ENCODE assay signal across 10 mouse cellular contexts in the genomic region with DNA sequence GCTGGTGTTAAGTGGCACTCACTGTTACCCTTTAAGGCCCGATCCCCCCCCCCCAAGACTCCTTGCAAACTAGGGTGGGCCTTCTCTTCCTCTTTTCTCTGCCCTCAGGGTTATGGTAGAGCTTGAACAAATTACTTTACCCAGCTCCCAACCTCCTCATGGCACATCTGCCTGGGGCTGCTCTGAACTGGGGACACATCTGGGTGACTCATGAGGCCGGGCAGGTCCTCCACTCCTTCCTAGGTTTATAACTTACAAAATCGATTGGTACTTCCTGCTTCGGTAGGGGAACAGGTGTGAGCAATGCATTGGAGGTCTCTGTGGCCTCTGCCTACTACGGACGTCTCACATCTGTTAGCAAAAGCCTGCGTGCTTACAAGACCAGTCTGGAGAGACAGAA. TPM values are rescaled to one million over a fixed set of nuclear protein-coding genes. Genes with fewer than 3 reads are reported as not detected.
A peak's percentile ranks its signal among the peaks of the same experiment; 100 is the strongest.
DNase-seq lines count a peak whose midpoint lies in the region; ATAC-seq lines count a peak whose summit lies in the region.
"Had no signal": no experiment of that assay in that cellular context is flagged by ENCODE, and none has a peak within 500 bp of the region (broad histone marks: within the 10 kb centered on the region; RNA-seq: fewer than 3 reads in every experiment).

No protein-coding gene starts in this region.

- no peak for DNase-seq in heart, adult 18-20 months
- DNase-seq in B cell, adult 2 months = peak; percentile 12 to 23
- no peak for DNase-seq in forebrain, embryonic 14.5 days (ENCODE audit: low spot score)
- DNase-seq in layer of hippocampus, adult 18-20 months (ENCODE audit: low spot score in 2 of 2) = no peak
- no peak for DNase-seq in T-cell, adult 2 months (ENCODE audit: low spot score)
- DNase-seq: cerebellum, postnatal 10 days had no signal

- peak overlapping the region; percentile 93 for H3K4me2 ChIP-seq in heart, embryonic 11.5 days
- H3K4me2 ChIP-seq in forebrain, embryonic 14.5 days (ENCODE audit: low read length) = peak overlapping the region; percentile 78
- H3K4me2 ChIP-seq in liver, embryonic 15.5 days = peak overlapping the region; percentile 89

- peaks cover 58% of the 10 kb centered on the region for H3K4me1 ChIP-seq in heart, embryonic 11.5 days (ENCODE audit: control insufficient read depth, insufficient read depth, low read length)
- peaks cover 37% of the 10 kb centered on the region for H3K4me1 ChIP-seq in forebrain, embryonic 14.5 days (ENCODE audit: control insufficient read depth, insufficient read depth, low read length)
- H3K4me1 ChIP-seq in liver, embryonic 15.5 days (replicated peaks) = peaks cover 82% of the 10 kb centered on the region

- WGBS in heart, embryonic 11.5 days (ENCODE audit: insufficient replicate concordance) = 82% methylated on average over 7 of the region's 7 CpGs
- 82% methylated on average over 7 of the region's 7 CpGs for WGBS in forebrain, embryonic 14.5 days
- 61% methylated on average over 7 of the region's 7 CpGs for WGBS in liver, embryonic 15.5 days (ENCODE audit: insufficient replicate concordance)

- no peak overlapping the region for H3K9ac ChIP-seq in heart, embryonic 11.5 days (ENCODE audit: low read depth, low read length)
- H3K9ac ChIP-seq in forebrain, embryonic 14.5 days (ENCODE audit: low read length) = no peak overlapping the region
- H3K9ac ChIP-seq in liver, embryonic 15.5 days = peak overlapping the region; percentile 96

- H3K9me3 ChIP-seq in heart, embryonic 11.5 days (replicated peaks; ENCODE audit: control insufficient read depth, low read length) = no peaks in the 10 kb centered on the region
- H3K9me3 ChIP-seq in forebrain, embryonic 14.5 days (replicated peaks; ENCODE audit: control insufficient read depth, low read length) = no peaks in the 10 kb centered on the region
- H3K9me3 ChIP-seq in liver, embryonic 15.5 days (replicated peaks) = no peaks in the 10 kb centered on the region

- no peaks in the 10 kb centered on the region for H3K27me3 ChIP-seq in heart, embryonic 11.5 days (ENCODE audit: control insufficient read depth, insufficient read depth, low read length)
- H3K27me3 ChIP-seq in forebrain, embryonic 14.5 days (replicated peaks; ENCODE audit: control insufficient read depth, insufficient read depth, low read length) = no peaks in the 10 kb centered on the region
- H3K27me3 ChIP-seq in liver, embryonic 15.5 days = no peaks in the 10 kb centered on the region

- H3K36me3 ChIP-seq in heart, embryonic 11.5 days (ENCODE audit: control insufficient read depth, insufficient read depth, low read length) = no peaks in the 10 kb centered on the region
- H3K36me3 ChIP-seq in forebrain, embryonic 14.5 days (ENCODE audit: control insufficient read depth, insufficient read depth, low read length) = no peaks in the 10 kb centered on the region
- H3K36me3 ChIP-seq in liver, embryonic 15.5 days (replicated peaks) = peaks cover 63% of the 10 kb centered on the region

- ATAC-seq in heart, embryonic 11.5 days (replicated peaks; ENCODE audit: insufficient number of reproducible peaks, low FRiP score, low TSS enrichment) = no peak
- no peak for ATAC-seq in forebrain, embryonic 14.5 days
- no peak for ATAC-seq in liver, embryonic 15.5 days (ENCODE audit: insufficient read depth)
- no peak for ATAC-seq in megakaryocyte progenitor cell, adult 5-6 weeks (replicated peaks; ENCODE audit: poor library complexity)
- ATAC-seq: CD4-positive, CD25-positive, alpha-beta regulatory T cell, adult 4 months had no signal

- H3K27ac ChIP-seq in heart, embryonic 11.5 days (ENCODE audit: low read depth, low read length) = no peak overlapping the region
- H3K27ac ChIP-seq in forebrain, embryonic 14.5 days (ENCODE audit: low read depth, low read length) = no peak overlapping the region
- H3K27ac ChIP-seq in liver, embryonic 15.5 days (replicated peaks) = peak overlapping the region; percentile 86

- H3K4me3 ChIP-seq in heart, embryonic 11.5 days (ENCODE audit: low read depth, low read length) = no peak overlapping the region; the same call in 1 of the 2 replicates
- H3K4me3 ChIP-seq in forebrain, embryonic 14.5 days (ENCODE audit: low read depth, low read length) = peak overlapping the region; percentile 1; the same call in 1 of the 2 replicates
- H3K4me3 ChIP-seq in liver, embryonic 15.5 days (replicated peaks) = peak overlapping the region; percentile 92

RNA-seq across cellular contexts. Expression of gene Hs6st1, which starts 3.0 kb away (rescaled TPM):
- polyA plus RNA-seq in heart, embryonic 11.5 days (2014; fragmentation: Nextera tagmentation; extraction: Ambion mirVana) = 10.2 and 12.6 TPM in 2 replicates
- total RNA-seq in heart, adult 18-20 months (2021) = 10 to 100 TPM; 19.7 to 21.3 TPM
- polyA plus RNA-seq in forebrain, embryonic 14.5 days (2014; fragmentation: Nextera tagmentation; extraction: Ambion mirVana) = 10.2 and 10.6 TPM in 2 replicates
- 13.2 and 17.4 TPM in 2 replicates for polyA plus RNA-seq in liver, embryonic 15.5 days (2015; fragmentation: Nextera tagmentation; extraction: Ambion mirVana)
- total RNA-seq in layer of hippocampus, adult 18-20 months (2021) = 10 to 100 TPM; 38.6 to 39.5 TPM
- 12.6 and 17.7 TPM in 2 replicates for total RNA-seq in megakaryocyte progenitor cell, adult 5-6 weeks (2015)
- total RNA-seq in megakaryocyte progenitor cell, adult 5-6 weeks (2017) = 7.3 and 10.0 TPM in 2 replicates

Comparison
In these comparisons a context has a peak if more than half of its experiments do, and no peak if none do; other contexts are left out.
1. DNase-seq: peak in B cell, adult 2 months (2 of 2); none in heart, adult 18-20 months (0 of 2), forebrain, embryonic 14.5 days (single experiment), layer of hippocampus, adult 18-20 months (0 of 2) and T-cell, adult 2 months (single experiment).
2. Peak in every context shown above with its lines, with median percentiles within 50 percentile points of each other: H3K4me2 ChIP-seq.